In the genomic region with DNA sequence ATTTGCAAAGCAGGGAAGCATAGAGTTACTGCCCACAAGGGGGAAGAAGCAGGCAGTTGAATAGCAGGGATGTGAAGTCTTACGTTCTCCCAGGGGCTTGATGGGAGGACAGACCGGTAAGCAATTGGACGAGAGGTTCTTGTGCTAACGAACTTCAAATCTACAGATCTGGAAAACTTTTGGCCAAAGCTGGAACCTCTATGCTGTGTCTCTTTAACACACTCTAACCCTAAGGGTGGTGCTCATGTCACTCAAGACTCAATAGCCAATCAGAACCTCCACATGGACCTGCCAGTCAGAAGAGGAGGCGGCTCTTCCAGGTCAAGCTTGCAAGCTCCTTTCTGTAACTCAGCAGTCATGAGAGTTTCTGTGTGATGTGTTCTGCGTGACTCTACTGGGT, we compare ENCODE assay signal across 7 mouse cellular contexts. TPM values are rescaled to one million over a fixed set of nuclear protein-coding genes. Genes with fewer than 3 reads are reported as not detected.
DNase-seq lines count a peak whose midpoint lies in the region; ATAC-seq and TF ChIP-seq lines count a peak whose summit lies in the region.
"Not testable (repeated sequence)": the region's sequence is repeated elsewhere in the genome, so short reads cannot be mapped to it uniquely, and the experiment has no call there.

Gene Gm14435, plus strand, starts transcription at position 301 of the 400 bp plus-strand sequence.

- H3K4me2 ChIP-seq in embryonic facial prominence, embryonic 12.5 days (replicated peaks); forebrain, embryonic 16.5 days (ENCODE audit: low read length); kidney, embryonic 14.5 days (replicated peaks; ENCODE audit: low read depth, low read length); liver, embryonic 11.5 days: not testable (repeated sequence)

- H3K27ac ChIP-seq in embryonic facial prominence, embryonic 12.5 days; forebrain, embryonic 16.5 days (ENCODE audit: low read length); kidney, embryonic 14.5 days (ENCODE audit: low read depth, low read length); liver, embryonic 11.5 days (ENCODE audit: low read depth, low read length); olfactory bulb, adult 2 months (ENCODE audit: insufficient read depth, low read depth, low read length): not testable (repeated sequence)

- not testable (repeated sequence) for TF ChIP-seq CTCF in olfactory bulb, adult 2 months (IDR thresholded peaks at IDR 0.05; ENCODE audit: insufficient read depth, low read depth, low read length)

- not testable (repeated sequence) for H3K4me3 ChIP-seq in embryonic facial prominence, embryonic 12.5 days; forebrain, embryonic 16.5 days (replicated peaks; ENCODE audit: low read length); kidney, embryonic 14.5 days (ENCODE audit: low read length); liver, embryonic 11.5 days (ENCODE audit: low read depth, low read length); olfactory bulb, adult 2 months (ENCODE audit: insufficient read depth, low read depth, low read length)

- DNase-seq in heart, postnatal 10 days; left cerebral cortex, adult 18-20 months (ENCODE audit: low spot score in 2 of 2); liver, embryonic 11.5 days (ENCODE audit: low spot score): not testable (repeated sequence)

- not testable (repeated sequence) for H3K36me3 ChIP-seq in embryonic facial prominence, embryonic 12.5 days; forebrain, embryonic 16.5 days (ENCODE audit: control insufficient read depth, insufficient read depth); kidney, embryonic 14.5 days (ENCODE audit: control insufficient read depth, insufficient read depth, low read length); liver, embryonic 11.5 days (ENCODE audit: control insufficient read depth, insufficient read depth, low read length)

- no CpG with 5 or more reads among the region's 6 CpGs for WGBS in embryonic facial prominence, embryonic 12.5 days
- no CpG with 5 or more reads among the region's 6 CpGs for WGBS in forebrain, embryonic 16.5 days
- WGBS in kidney, embryonic 14.5 days: no CpG with 5 or more reads among the region's 6 CpGs
- WGBS in liver, embryonic 11.5 days: no CpG with 5 or more reads among the region's 6 CpGs
- no CpG with 5 or more reads among the region's 6 CpGs for WGBS in olfactory bulb, adult 2 months

- not testable (repeated sequence) for H3K27me3 ChIP-seq in embryonic facial prominence, embryonic 12.5 days; forebrain, embryonic 16.5 days (replicated peaks; ENCODE audit: control insufficient read depth, insufficient read depth, low read length); kidney, embryonic 14.5 days (ENCODE audit: control insufficient read depth, insufficient read depth, low read length); liver, embryonic 11.5 days (replicated peaks; ENCODE audit: control insufficient read depth, insufficient read depth, low read length)

- not testable (repeated sequence) for H3K9me3 ChIP-seq in embryonic facial prominence, embryonic 12.5 days; forebrain, embryonic 16.5 days (ENCODE audit: control insufficient read depth, low read length); kidney, embryonic 14.5 days (ENCODE audit: control insufficient read depth, low read length); liver, embryonic 11.5 days (ENCODE audit: control insufficient read depth, low read length)

- not testable (repeated sequence) for ATAC-seq in embryonic facial prominence, embryonic 12.5 days (ENCODE audit: insufficient number of reproducible peaks, insufficient read depth, low FRiP score, low TSS enrichment); forebrain, embryonic 16.5 days; kidney, embryonic 14.5 days (ENCODE audit: low FRiP score, low TSS enrichment); liver, embryonic 11.5 days (replicated peaks; ENCODE audit: low FRiP score)

- H3K9ac ChIP-seq in embryonic facial prominence, embryonic 12.5 days; forebrain, embryonic 16.5 days (replicated peaks; ENCODE audit: low read depth, low read length); kidney, embryonic 14.5 days (ENCODE audit: low read depth, low read length); liver, embryonic 11.5 days (ENCODE audit: low read depth, low read length): not testable (repeated sequence)

- not testable (repeated sequence) for TF ChIP-seq POLR2A in olfactory bulb, adult 2 months (IDR thresholded peaks at IDR 0.05; ENCODE audit: insufficient read depth, low read depth, low read length)

- H3K4me1 ChIP-seq in embryonic facial prominence, embryonic 12.5 days; forebrain, embryonic 16.5 days (replicated peaks; ENCODE audit: control insufficient read depth, insufficient read depth, low read length); kidney, embryonic 14.5 days (ENCODE audit: control insufficient read depth, insufficient read depth, low read length); liver, embryonic 11.5 days (replicated peaks; ENCODE audit: control insufficient read depth, insufficient read depth, low read length); olfactory bulb, adult 2 months (ENCODE audit: control insufficient read depth, insufficient read depth, low read length): not testable (repeated sequence)

- intact Hi-C loops in heart, postnatal 10 days (cut with DNase I): not testable (repeated sequence)

RNA-seq across cellular contexts. Expression of gene Gm14435, which starts in this region (rescaled TPM):
- 14.6 and 14.9 TPM in 2 replicates for polyA plus RNA-seq in embryonic facial prominence, embryonic 12.5 days (2016; fragmentation: Nextera tagmentation; extraction: Ambion mirVana)
- polyA plus RNA-seq in forebrain, embryonic 16.5 days (2015; fragmentation: Nextera tagmentation; extraction: Ambion mirVana): 10.6 and 12.0 TPM in 2 replicates
- total RNA-seq in heart, postnatal 10 days (2021): 10 to 100 TPM; 12.8 to 13.6 TPM
- 15.0 and 16.2 TPM in 2 replicates for polyA plus RNA-seq in kidney, embryonic 14.5 days (2014; fragmentation: Nextera tagmentation; extraction: Ambion mirVana)
- total RNA-seq in left cerebral cortex, adult 18-20 months (2021): 10 to 100 TPM; 17.7 to 23.5 TPM
- polyA plus RNA-seq in liver, embryonic 11.5 days (2014; fragmentation: Nextera tagmentation; extraction: Ambion mirVana): 8.3 and 11.5 TPM in 2 replicates
- not detected in 2 replicates for polyA plus RNA-seq in olfactory bulb, adult 2 months (2012; ENCODE audit: insufficient read depth, insufficient read length, low replicate concordance, missing spikeins)
